Mouse (Mus musculus): ENCODE data around the gene Zbtb7b.

DNA sequence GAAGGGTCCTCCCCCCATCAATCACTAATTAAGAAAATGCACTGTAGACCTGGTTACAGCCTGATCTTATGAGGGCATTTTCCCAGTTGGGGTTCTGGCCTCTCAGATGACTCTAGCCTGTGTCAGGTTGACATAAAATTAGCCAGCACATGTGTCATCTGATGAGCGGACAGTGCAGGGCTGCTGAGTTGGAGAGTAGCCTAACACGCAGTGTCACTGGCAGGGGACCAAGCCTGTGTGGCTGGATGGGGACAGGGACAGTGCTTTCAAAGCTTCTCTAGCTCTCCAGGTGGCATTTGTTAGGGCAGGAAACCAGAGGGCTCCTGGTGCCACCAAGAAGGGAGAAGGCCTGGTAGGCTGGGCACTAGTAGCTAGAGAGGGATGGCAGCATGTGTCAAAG, 46.1 kb upstream of the Zbtb7b start:
- TF ChIP-seq CTCF (IDR thresholded peaks at IDR 0.05; ENCODE audit: insufficient read depth, low read depth, low read length) (no peak), POLR2A (IDR thresholded peaks at IDR 0.05; ENCODE audit: insufficient read depth, low read depth, low read length) (no peak)
